Mouse (Mus musculus) MEL (cell line): ENCODE results near the gene Zeb2.

ENCODE experiments used
- CTCF ChIP-seq, 3 experiments: IDR thresholded peaks in 2 of 3; conservative IDR thresholded peaks in 1 of 3; 2 replicates each; pipeline ENCODE4 v1.5.1; 2011 to 2012; ENCODE audit warnings: low read length in 3 of 3, low read depth in 2 of 3, mild to moderate bottlenecking in 2 of 3, improper control_type of control experiment in 1 of 3, inconsistent platforms in 1 of 3, mixed read lengths in 1 of 3, moderate library complexity in 1 of 3; ENCODE audit not compliant: control insufficient read depth in 1 of 3, insufficient read depth in 1 of 3, poor library complexity in 1 of 3, severe bottlenecking in 1 of 3
- ETS1 ChIP-seq: IDR thresholded peaks from 2 replicates; pipeline ENCODE4 v1.6.1; 2012; ENCODE audit warnings: low read depth, mild to moderate bottlenecking, inconsistent platforms, low read length, improper control_type of control experiment, moderate library complexity
- GABPA ChIP-seq: IDR thresholded peaks from 2 replicates; pipeline ENCODE4 v1.6.1; 2012; ENCODE audit warnings: low read depth, mild to moderate bottlenecking, inconsistent platforms, low read length, improper control_type of control experiment, moderate library complexity
- GATA1 ChIP-seq: IDR thresholded peaks from 2 replicates; pipeline ENCODE4 v1.6.1; 2011; ENCODE audit warnings: low read depth, low read length, improper control_type of control experiment
- MAFK ChIP-seq: IDR thresholded peaks from 2 replicates; pipeline ENCODE4 v1.6.1; 2011; ENCODE audit warnings: low read depth, mild to moderate bottlenecking, low read length, improper control_type of control experiment, borderline replicate concordance
- POLR2A ChIP-seq, 2 experiments: IDR thresholded peaks; 2 replicates each; pipeline ENCODE4 v1.6.1; 2011 to 2012; ENCODE audit warnings: low read length in 2 of 2, mild to moderate bottlenecking in 2 of 2, control low read depth in 1 of 2, improper control_type of control experiment in 1 of 2, low read depth in 1 of 2, moderate library complexity in 1 of 2; ENCODE audit not compliant: control insufficient read depth in 1 of 2, insufficient read depth in 1 of 2, poor library complexity in 1 of 2
- SMC3 ChIP-seq: IDR thresholded peaks from 2 replicates; pipeline ENCODE4 v1.6.1; 2011; ENCODE audit warnings: low read depth, low read length, improper control_type of control experiment
- ZNF384 ChIP-seq: IDR thresholded peaks from 2 replicates; pipeline ENCODE4 v1.6.1; 2012; ENCODE audit warnings: low read depth, mild to moderate bottlenecking, inconsistent platforms, low read length, improper control_type of control experiment

DNA sequence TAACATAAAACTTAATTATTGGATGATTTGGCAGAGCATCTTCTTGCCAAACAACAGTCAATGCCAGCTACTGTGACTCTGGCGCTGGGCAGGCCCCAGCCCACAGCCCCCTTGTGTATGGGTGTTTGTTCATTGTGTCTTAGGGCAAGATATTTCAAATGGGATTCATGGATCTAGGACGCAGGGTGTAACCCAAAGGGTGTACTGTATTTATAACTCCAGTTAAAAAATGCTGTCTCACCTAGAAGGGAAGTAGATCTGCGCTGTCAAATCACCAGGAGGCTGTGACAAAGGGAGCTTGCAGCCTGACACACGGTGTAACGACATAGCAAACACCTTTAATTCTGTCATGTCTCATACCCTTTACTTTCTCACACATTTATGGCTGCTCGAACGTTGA is 16.6 kb downstream of the Zeb2 start:
- TF ChIP-seq GABPA = 0 out of 2 replicates have a peak, but pooled peaks have one; percentile 25
- TF ChIP-seq MAFK = no peak
- no peak for TF ChIP-seq POLR2A (IDR thresholded peaks at IDR 0.05; ENCODE audit: control insufficient read depth in 1 of 2, insufficient read depth in 1 of 2, low read depth in 1 of 2, low read length in 2 of 2, poor library complexity in 1 of 2)
- 0 out of 2 replicates have a peak, but pooled peaks have one; percentile 51 for TF ChIP-seq ETS1
- TF ChIP-seq ZNF384 = no peak
- TF ChIP-seq GATA1 = no peak
- no peak for TF ChIP-seq SMC3
- TF ChIP-seq CTCF (IDR thresholded peaks at IDR 0.05 in 2 of 3, conservative IDR thresholded peaks at IDR 0.05 in 1 of 3; ENCODE audit: control insufficient read depth in 1 of 3, insufficient read depth in 1 of 3, low read depth in 2 of 3, low read length in 3 of 3, poor library complexity in 1 of 3, severe bottlenecking in 1 of 3) = no peak
